Mouse (Mus musculus): ENCODE data around the gene Fam124b. TPM values are rescaled to one million over a fixed set of nuclear protein-coding genes. Genes with fewer than 3 reads are reported as not detected.

Gene Fam124b
- polyA plus RNA-seq (2017; shearing (Covaris generic)) = 1 to 10 TPM; 1.2 to 4.2 TPM

GRCm38 (mm10) chr1:80218268-80218667, at the start of gene Fam124b:
Fam124b (minus strand) TSS chr1:80218473.

Other genes starting within 250 kb of the Fam124b start
- gene Cul3, start 122.0 kb upstream of the Fam124b start, polyA plus RNA-seq (2017; shearing (Covaris generic)) = 100 to 1,000 TPM; 221 to 229 TPM
- gene Gm45261, start 243.0 kb upstream of the Fam124b start, polyA plus RNA-seq (2017; shearing (Covaris generic)) = not detected

Data from inflammation-experienced regulatory T-cells (primary cell).